ENCODE assay signal across 9 mouse cellular contexts in the genomic region with DNA sequence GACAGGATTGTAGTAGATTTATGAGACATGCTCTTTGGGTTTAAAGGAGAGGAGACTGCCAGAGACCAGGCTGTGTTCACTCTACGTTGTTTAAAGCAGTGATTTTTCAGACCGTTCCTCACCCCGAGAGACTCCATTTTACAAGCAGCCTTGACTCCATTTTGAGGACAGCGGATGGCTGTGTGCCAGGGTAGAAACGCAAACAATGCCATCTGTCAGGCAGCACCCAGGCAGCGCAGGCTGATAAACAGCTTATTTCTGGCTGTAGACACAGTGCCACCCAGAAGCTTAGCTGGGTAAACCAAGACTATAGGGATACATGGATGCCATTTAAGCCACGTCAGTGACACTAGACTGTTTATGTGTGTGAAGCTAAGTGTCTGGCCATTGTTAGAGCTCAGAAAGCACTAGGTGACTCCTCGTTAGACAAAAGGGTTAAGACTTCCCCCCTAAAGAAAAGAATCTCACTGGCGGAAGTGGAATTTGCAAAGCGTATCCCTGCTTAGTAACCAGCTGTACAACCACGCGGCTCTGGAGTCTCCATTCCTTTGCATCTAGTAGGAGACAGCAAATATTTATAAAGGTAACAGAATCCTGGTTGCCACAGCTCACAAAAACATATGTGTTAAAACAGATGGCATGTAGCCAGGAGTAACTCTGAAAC. TPM values are rescaled to one million over a fixed set of nuclear protein-coding genes. Genes with fewer than 3 reads are reported as not detected.
DNase-seq lines count a peak whose midpoint lies in the region; ATAC-seq and TF ChIP-seq lines count a peak whose summit lies in the region.
"Had no signal": no experiment of that assay in that cellular context is flagged by ENCODE, and none has a peak within 500 bp of the region (broad histone marks: within the 10 kb centered on the region; RNA-seq: fewer than 3 reads in every experiment).

No protein-coding gene starts in this region.

- TF ChIP-seq CTCF in intestine, postnatal 0 days (IDR thresholded peaks at IDR 0.05; ENCODE audit: low read depth): no peak
- no peak for TF ChIP-seq CTCF in small intestine, adult 2 months (IDR thresholded peaks at IDR 0.05; ENCODE audit: extremely low read depth, insufficient read length, insufficient replicate concordance, low read depth, low read length)

- no peak overlapping the region for H3K4me2 ChIP-seq in neural tube, embryonic 11.5 days (ENCODE audit: low read depth)
- H3K4me2 ChIP-seq in intestine, postnatal 0 days (replicated peaks; ENCODE audit: low read depth): peak overlapping the region; percentile 51
- H3K4me2 ChIP-seq: liver, embryonic 15.5 days had no signal

- 59% methylated on average over 12 of the region's 12 CpGs for WGBS in neural tube, embryonic 11.5 days
- 38% methylated on average over 12 of the region's 12 CpGs for WGBS in intestine, postnatal 0 days
- 36% methylated on average over 12 of the region's 12 CpGs for WGBS in small intestine, adult 2 months

- no peak for TF ChIP-seq POLR2A in small intestine, adult 2 months (IDR thresholded peaks at IDR 0.05; ENCODE audit: low read depth, low read length)

- no peaks in the 10 kb centered on the region for H3K9me3 ChIP-seq in neural tube, embryonic 11.5 days (ENCODE audit: control insufficient read depth, low read length)
- no peaks in the 10 kb centered on the region for H3K9me3 ChIP-seq in intestine, postnatal 0 days (ENCODE audit: control insufficient read depth)
- H3K9me3 ChIP-seq: liver, embryonic 15.5 days had no signal

- H3K27me3 ChIP-seq in neural tube, embryonic 11.5 days (ENCODE audit: control insufficient read depth, insufficient read depth, low read length): no peaks in the 10 kb centered on the region
- no peaks in the 10 kb centered on the region for H3K27me3 ChIP-seq in intestine, postnatal 0 days (replicated peaks; ENCODE audit: control insufficient read depth, insufficient read depth, low read length)
- H3K27me3 ChIP-seq in small intestine, adult 2 months (ENCODE audit: control insufficient read depth, insufficient read depth, low read length): no peaks in the 10 kb centered on the region
- H3K27me3 ChIP-seq: liver, embryonic 15.5 days had no signal

- H3K36me3 ChIP-seq in neural tube, embryonic 11.5 days (ENCODE audit: control insufficient read depth, insufficient read depth, low read length): no peaks in the 10 kb centered on the region
- H3K36me3 ChIP-seq in intestine, postnatal 0 days (ENCODE audit: control insufficient read depth, insufficient read depth): no peaks in the 10 kb centered on the region
- no peaks in the 10 kb centered on the region for H3K36me3 ChIP-seq in small intestine, adult 2 months (ENCODE audit: control insufficient read depth, insufficient read depth, low read length)
- H3K36me3 ChIP-seq: liver, embryonic 15.5 days had no signal

- H3K9ac ChIP-seq in neural tube, embryonic 11.5 days (ENCODE audit: low read length): peak overlapping the region; percentile 6; the same call in 1 of the 2 replicates
- H3K9ac ChIP-seq in intestine, postnatal 0 days (ENCODE audit: low read depth, low read length): no peak overlapping the region
- H3K9ac ChIP-seq: liver, embryonic 15.5 days had no signal

- ATAC-seq in neural tube, embryonic 11.5 days (ENCODE audit: insufficient read depth, low FRiP score, low TSS enrichment): peak; percentile 67; the same call in 1 of the 2 replicates
- no peak for ATAC-seq in intestine, postnatal 0 days

- H3K27ac ChIP-seq in neural tube, embryonic 11.5 days (ENCODE audit: low read depth, low read length): no peak overlapping the region
- no peak overlapping the region for H3K27ac ChIP-seq in intestine, postnatal 0 days (ENCODE audit: low read depth, low read length)
- 0 out of 2 replicates have a peak overlapping the region, but pooled peaks have one; percentile 2 for H3K27ac ChIP-seq in small intestine, adult 2 months (ENCODE audit: insufficient read depth, low read depth, low read length)
- H3K27ac ChIP-seq: liver, embryonic 15.5 days had no signal

- H3K4me1 ChIP-seq in neural tube, embryonic 11.5 days (ENCODE audit: control insufficient read depth, insufficient read depth, low read length): no peaks in the 10 kb centered on the region
- no peaks in the 10 kb centered on the region for H3K4me1 ChIP-seq in intestine, postnatal 0 days (replicated peaks; ENCODE audit: control insufficient read depth, insufficient read depth, low read length)
- no peaks in the 10 kb centered on the region for H3K4me1 ChIP-seq in small intestine, adult 2 months (ENCODE audit: control insufficient read depth, insufficient read depth, insufficient read length, low read length)
- H3K4me1 ChIP-seq: liver, embryonic 15.5 days had no signal

- DNase-seq in neural tube, embryonic 11.5 days (ENCODE audit: low spot score): peak; percentile 21
- DNase-seq in neural tube, embryonic 10.5 days (ENCODE audit: extremely low spot score, low spot score): no peak
- peak; percentile 89 to 90 for DNase-seq in cerebellum, postnatal 10 days
- DNase-seq in lung, postnatal 36 days: peak; percentile 22
- DNase-seq in embryo, embryonic 10 days (ENCODE audit: low spot score): no peak
- DNase-seq in kidney, adult 9 months: no peak

- H3K4me3 ChIP-seq in neural tube, embryonic 11.5 days (ENCODE audit: low read depth, low read length): no peak overlapping the region
- peak overlapping the region; percentile 9; the same call in 1 of the 2 replicates for H3K4me3 ChIP-seq in intestine, postnatal 0 days (ENCODE audit: low read depth, low read length)
- no peak overlapping the region for H3K4me3 ChIP-seq in small intestine, adult 2 months (ENCODE audit: low read depth, low read length)
- H3K4me3 ChIP-seq: liver, embryonic 15.5 days had no signal

RNA-seq across cellular contexts. Expression of gene Cep78, which starts 12.2 kb away (rescaled TPM):
- 50.9 and 54.8 TPM in 2 replicates for polyA plus RNA-seq in neural tube, embryonic 11.5 days (2014; fragmentation: Nextera tagmentation; extraction: Ambion mirVana)
- 3.8 and 4.3 TPM in 2 replicates for polyA plus RNA-seq in intestine, postnatal 0 days (2015; fragmentation: Nextera tagmentation; extraction: Ambion mirVana)
- 1.1 TPM in 2 replicates for polyA plus RNA-seq in small intestine, adult 2 months (2012; rRNA removed)

RNA-seq across cellular contexts. Expression of gene Psat1, which starts 49.9 kb away (rescaled TPM):
- polyA plus RNA-seq in neural tube, embryonic 11.5 days (2014; fragmentation: Nextera tagmentation; extraction: Ambion mirVana): 112 and 115 TPM in 2 replicates
- polyA plus RNA-seq in intestine, postnatal 0 days (2015; fragmentation: Nextera tagmentation; extraction: Ambion mirVana): 13.0 and 15.3 TPM in 2 replicates
- polyA plus RNA-seq in small intestine, adult 2 months (2012; rRNA removed): 1.5 and 1.8 TPM in 2 replicates

Comparison
In these comparisons a context has a peak if more than half of its experiments do, and no peak if none do; other contexts are left out.
1. DNase-seq: peak in neural tube, embryonic 11.5 days (single experiment), cerebellum, postnatal 10 days (2 of 2) and lung, postnatal 36 days (single experiment); none in neural tube, embryonic 10.5 days (single experiment), embryo, embryonic 10 days (single experiment) and kidney, adult 9 months (single experiment).